Mouse (Mus musculus) hindbrain, postnatal 0 days (tissue): ENCODE measurements around the gene Ybx3. TPM values are rescaled to one million over a fixed set of nuclear protein-coding genes. Genes with fewer than 3 reads are reported as not detected.
A peak's percentile ranks its signal among the peaks of the same experiment; 100 is the strongest.

Source experiments
- ATAC-seq: fragments of 200-750 bp; cut with Nextera tagmentation; 2 replicates; pipeline ENCODE4 v1.8.0; 2017; ENCODE audit warnings: mild to moderate bottlenecking, moderate TSS enrichment, moderate library complexity
- DNase-seq: peaks from one replicate; pipeline ENCODE4 v3.0.0-alpha.2; 2015; ENCODE audit warnings: low spot score
- H3K27ac ChIP-seq: fragments of 300-500 bp; sonication (generic); 2 replicates; pipeline ENCODE4 v1.5.1; 2014; ENCODE audit warnings: mild to moderate bottlenecking
- H3K27me3 ChIP-seq: fragments of 300-500 bp; sonication (generic); 2 replicates; pipeline ENCODE4 v1.6.1; 2014; ENCODE audit warnings: low read length, mixed read lengths; ENCODE audit not compliant: insufficient read depth
- H3K36me3 ChIP-seq: fragments of 300-500 bp; sonication (generic); 2 replicates; pipeline ENCODE4 v1.6.1; 2014; ENCODE audit warnings: low read length, mixed read lengths; ENCODE audit not compliant: insufficient read depth
- H3K4me1 ChIP-seq: fragments of 300-500 bp; sonication (generic); 2 replicates; pipeline ENCODE4 v1.6.1; 2014; ENCODE audit warnings: antibody characterized with exemption, low read length, mixed read lengths; ENCODE audit not compliant: insufficient read depth
- H3K4me2 ChIP-seq: fragments of 300-500 bp; sonication (generic); 2 replicates; pipeline ENCODE4 v1.6.1; 2014; ENCODE audit warnings: low read depth, mild to moderate bottlenecking, low read length, moderate library complexity, mixed read lengths
- H3K4me3 ChIP-seq: fragments of 300-500 bp; sonication (generic); 2 replicates; pipeline ENCODE4 v1.5.1; 2014; ENCODE audit warnings: low read length
- H3K9ac ChIP-seq: fragments of 300-500 bp; sonication (generic); replicated peaks from 2 replicates; pipeline ENCODE4 v1.6.1; 2014; ENCODE audit warnings: mild to moderate bottlenecking, low read length, moderate library complexity, mixed read lengths
- H3K9me3 ChIP-seq: fragments of 300-500 bp; sonication (generic); 2 replicates; pipeline ENCODE4 v1.6.1; 2016; ENCODE audit warnings: low read length, mixed read lengths
- CTCF ChIP-seq: IDR thresholded peaks from 2 replicates; pipeline ENCODE4 v1.5.1; 2016; ENCODE audit warnings: antibody characterized with exemption, control low read depth, low read depth
- WGBS: fragments of 180-500 bp; shearing (Covaris S2); extraction: QIAGEN DNeasy Blood & Tissue Kit; methylation state at CpG from one replicate; pipeline ENCODE4 v1.1.7; 2014; 5-methylcytosine and 5-hydroxymethylcytosine counted together
- polyA plus RNA-seq: library from polyadenylated mRNA; unstranded; fragments of >200 nt; fragmentation: Nextera tagmentation; extraction: Ambion mirVana; gene quantifications from 2 replicates; pipeline ENCODE4 v1.2.1, GENCODE M21; 2015
- total RNA-seq: library from RNA; depleted of rRNA; stranded (reverse); fragments of >200 nt; gene quantifications from 2 replicates; pipeline ENCODE4 v1.2.3, GENCODE M21; 2014

Ybx3 gene
- total and polyA plus RNA-seq, 2 experiments from 2014 or later = 33.4 to 86.0 TPM

DNA sequence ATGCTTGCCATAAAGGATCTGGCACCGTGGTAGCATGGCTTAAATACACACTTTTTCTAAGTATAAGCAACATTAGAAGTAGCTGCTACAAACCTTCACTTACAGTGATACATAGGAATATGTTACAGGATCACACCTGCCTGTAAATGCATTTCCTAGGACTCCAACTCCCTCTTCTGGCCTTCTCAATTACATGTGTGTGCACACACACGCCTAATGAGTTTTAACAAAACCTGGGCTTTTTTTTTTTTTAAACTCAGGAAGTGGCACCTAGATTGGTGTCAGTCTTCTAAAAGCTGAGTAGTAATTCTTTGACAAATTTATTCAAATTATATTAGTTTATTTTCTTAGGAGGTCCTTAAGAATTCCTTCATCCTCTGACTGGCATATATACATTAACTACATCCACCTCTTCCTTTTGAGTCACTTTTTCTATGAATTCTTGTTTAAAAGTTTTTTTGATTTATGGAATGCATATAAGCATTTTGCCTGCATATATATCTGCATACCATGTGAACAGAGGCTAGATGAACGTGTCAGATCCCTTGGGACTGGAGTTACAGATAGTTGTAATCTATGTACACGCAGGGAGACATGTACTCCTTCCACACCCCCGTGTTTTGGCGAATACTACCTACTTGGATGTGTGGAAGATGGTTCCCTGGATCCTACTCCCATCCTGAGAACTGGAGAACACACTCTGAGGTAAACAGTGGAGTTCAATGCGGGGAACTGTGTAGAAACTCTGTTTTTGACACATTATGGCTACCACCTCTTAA lies 25.1 kb downstream of the Ybx3 start:
- Histone ChIP-seq H3K4me1 (no peaks in the 10 kb centered on the region), H3K4me3 (no peak overlapping the region), H3K27me3 (no peaks in the 10 kb centered on the region), H3K9me3 (no peaks in the 10 kb centered on the region), H3K9ac (no peak overlapping the region), H3K4me2 (no peak overlapping the region), H3K36me3 (peaks cover 17% of the 10 kb centered on the region), H3K27ac (no peak overlapping the region)
- TF ChIP-seq CTCF = no peak
- WGBS = 86% methylated on average over 7 of the region's 7 CpGs
- no peak for ATAC-seq
- DNase-seq = no peak

DNA sequence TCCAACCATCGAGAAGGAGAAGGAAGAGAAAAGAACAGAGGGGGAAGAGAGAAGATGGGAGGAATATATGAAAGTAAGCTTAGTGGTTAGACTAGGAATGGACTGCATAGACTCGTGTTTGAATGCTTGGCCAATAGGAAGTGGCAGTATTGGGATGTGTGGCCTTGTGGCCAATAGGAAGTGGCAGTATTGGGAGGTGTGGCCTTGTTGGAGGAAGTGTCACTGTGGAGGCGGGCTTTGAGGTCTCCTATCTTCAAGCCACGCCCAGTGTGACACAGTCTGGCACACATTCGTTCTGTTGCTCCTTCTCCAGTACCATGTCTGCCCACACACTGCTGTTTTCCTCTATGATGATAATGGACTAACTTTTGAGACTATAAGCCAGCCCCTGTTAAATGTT lies 27.6 kb downstream of the Ybx3 start:
- H3K4me3 ChIP-seq = no peak overlapping the region
- peak; percentile 61; the same call in 1 of the 2 replicates for ATAC-seq
- no peak for DNase-seq
- no peaks in the 10 kb centered on the region for H3K4me1 ChIP-seq
- no peaks in the 10 kb centered on the region for H3K27me3 ChIP-seq
- no peaks in the 10 kb centered on the region for H3K9me3 ChIP-seq
- 75% methylated on average over 5 of the region's 5 CpGs for WGBS
- peaks cover 4% of the 10 kb centered on the region for H3K36me3 ChIP-seq
- no peak overlapping the region for H3K4me2 ChIP-seq
- no peak overlapping the region for H3K9ac ChIP-seq
- H3K27ac ChIP-seq = no peak overlapping the region
- TF ChIP-seq CTCF = no peak

DNA sequence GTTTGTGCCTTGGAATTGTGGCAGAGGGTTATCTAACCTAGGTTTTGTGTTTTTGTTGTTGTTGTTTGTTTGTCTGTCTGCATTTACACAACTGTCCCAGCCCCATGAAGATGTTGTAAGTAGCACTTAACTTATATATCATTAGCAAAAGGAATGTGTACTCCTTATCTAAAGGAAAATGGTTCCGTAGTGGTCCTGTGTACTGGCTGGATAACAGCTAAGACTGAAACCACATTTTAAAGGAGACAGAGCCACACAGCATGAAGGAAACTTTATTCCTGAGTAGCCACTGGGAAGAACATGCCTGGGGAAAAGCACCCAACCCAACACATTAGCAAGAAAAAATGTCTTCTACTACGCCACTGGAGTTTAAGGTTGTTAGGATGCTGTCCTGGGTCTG lies 28.7 kb downstream of the Ybx3 start:
- H3K4me2 ChIP-seq = no peak overlapping the region
- H3K27me3 ChIP-seq = no peaks in the 10 kb centered on the region
- no peak for TF ChIP-seq CTCF
- no peak overlapping the region for H3K4me3 ChIP-seq
- ATAC-seq (no peak), DNase-seq (no peak)
- no peaks in the 10 kb centered on the region for H3K4me1 ChIP-seq
- 88% methylated on average over 2 of the region's 2 CpGs for WGBS
- H3K36me3 ChIP-seq = peaks cover 4% of the 10 kb centered on the region
- H3K9me3 ChIP-seq = no peaks in the 10 kb centered on the region
- no peak overlapping the region for H3K9ac ChIP-seq
- H3K27ac ChIP-seq = no peak overlapping the region

DNA sequence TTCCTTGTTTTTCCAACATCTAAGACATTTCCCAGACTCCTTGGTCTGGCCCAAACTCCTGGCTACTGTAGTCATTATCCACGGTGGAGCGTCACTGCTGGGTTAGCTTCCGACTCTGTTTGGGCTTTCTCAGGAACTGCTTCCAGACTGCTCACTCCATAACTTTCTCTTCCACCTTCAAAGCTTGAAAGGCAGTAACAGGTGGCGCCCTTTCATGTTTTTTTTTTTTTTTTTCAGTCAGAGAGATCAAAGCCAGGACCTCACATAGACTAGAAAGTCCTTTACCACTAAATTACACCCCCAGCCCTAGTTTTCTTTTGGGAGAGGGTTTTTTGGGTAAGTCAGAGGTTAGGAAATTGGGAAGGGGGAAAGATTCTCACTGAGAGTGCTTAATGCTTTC lies 33.4 kb downstream of the Ybx3 start:
- no peak overlapping the region for H3K4me2 ChIP-seq
- H3K27ac ChIP-seq = no peak overlapping the region
- no peak for TF ChIP-seq CTCF
- no peak for DNase-seq
- H3K36me3 ChIP-seq = no peaks in the 10 kb centered on the region
- no peaks in the 10 kb centered on the region for H3K9me3 ChIP-seq
- H3K4me1 ChIP-seq = no peaks in the 10 kb centered on the region
- H3K27me3 ChIP-seq = no peaks in the 10 kb centered on the region
- no peak overlapping the region for H3K4me3 ChIP-seq
- ATAC-seq = no peak
- 61% methylated on average over 4 of the region's 4 CpGs for WGBS
- no peak overlapping the region for H3K9ac ChIP-seq

DNA sequence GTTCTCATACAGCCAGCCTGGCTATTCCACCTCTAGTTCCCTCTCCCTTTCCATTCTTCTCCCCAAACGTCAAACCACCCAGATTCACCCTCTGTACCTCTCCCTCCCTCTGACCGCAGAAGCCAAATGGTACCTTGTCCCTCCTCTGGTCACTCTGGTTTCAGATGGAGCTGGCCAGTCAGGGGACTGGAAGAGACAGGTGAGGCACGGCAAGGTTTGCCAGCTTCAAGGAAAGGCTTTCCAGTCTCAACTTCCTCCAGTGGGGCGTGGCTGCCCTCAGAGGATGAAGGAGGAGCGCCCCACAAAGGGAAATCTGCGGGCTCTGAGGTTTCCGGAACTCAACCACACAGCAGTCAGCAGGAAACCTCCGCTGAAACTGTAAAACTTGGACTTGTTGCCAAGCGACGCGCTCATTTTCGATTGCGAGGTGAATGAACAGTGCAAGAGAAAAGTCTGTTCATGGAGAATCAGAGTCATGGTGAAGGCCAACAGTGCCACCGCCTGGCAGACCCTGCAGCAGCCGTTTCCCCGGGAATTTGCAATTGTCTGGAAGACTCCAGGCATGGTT lies 34.8 kb downstream of the Ybx3 start, which contains the start of gene Styk1:
TSS of gene Styk1 (minus strand) at position 246 of the 568 bp plus-strand sequence.
- no peaks in the 10 kb centered on the region for H3K36me3 ChIP-seq
- ATAC-seq (peak; percentile 94), DNase-seq (peak; percentile 92)
- peak within 1 kb of the TSS; percentile 46 for H3K4me3 ChIP-seq
- H3K27me3 ChIP-seq = no peaks in the 10 kb centered on the region
- H3K9ac ChIP-seq = peak within 1 kb of the TSS; percentile 43
- WGBS = under 1% methylated on average over 16 of the region's 16 CpGs
- H3K4me1 ChIP-seq = no peaks in the 10 kb centered on the region
- peak within 1 kb of the TSS; percentile 71 for H3K4me2 ChIP-seq
- TF ChIP-seq CTCF = peak; percentile 90
- no peaks in the 10 kb centered on the region for H3K9me3 ChIP-seq
- H3K27ac ChIP-seq = no peak within 1 kb of the TSS

DNA sequence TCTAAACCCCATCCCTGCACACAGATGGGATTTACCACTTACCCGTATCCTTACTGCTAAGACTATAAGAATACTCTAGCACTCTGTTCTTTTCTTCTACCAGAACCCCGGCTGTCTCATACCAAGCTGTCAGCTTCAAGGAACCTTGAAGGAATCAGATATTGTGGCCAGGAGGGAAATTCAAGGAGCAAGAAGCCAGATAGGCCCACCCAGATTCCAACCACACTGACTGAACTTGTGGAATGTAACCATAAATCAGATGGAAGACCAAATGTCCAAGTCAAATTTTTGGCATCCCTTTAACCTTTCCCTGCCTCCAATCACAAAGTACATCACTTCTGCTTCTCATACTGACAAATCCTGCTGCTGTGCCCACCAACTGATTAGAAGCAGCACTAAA lies 41.2 kb downstream of the Ybx3 start:
- Histone ChIP-seq H3K27me3 (no peaks in the 10 kb centered on the region), H3K4me3 (no peak overlapping the region), H3K9me3 (no peaks in the 10 kb centered on the region), H3K36me3 (no peaks in the 10 kb centered on the region), H3K4me1 (no peaks in the 10 kb centered on the region), H3K9ac (no peak overlapping the region), H3K4me2 (no peak overlapping the region), H3K27ac (no peak overlapping the region)
- WGBS = 87% methylated on average over 2 of the region's 2 CpGs
- TF ChIP-seq CTCF = no peak
- DNase-seq (no peak), ATAC-seq (no peak)

DNA sequence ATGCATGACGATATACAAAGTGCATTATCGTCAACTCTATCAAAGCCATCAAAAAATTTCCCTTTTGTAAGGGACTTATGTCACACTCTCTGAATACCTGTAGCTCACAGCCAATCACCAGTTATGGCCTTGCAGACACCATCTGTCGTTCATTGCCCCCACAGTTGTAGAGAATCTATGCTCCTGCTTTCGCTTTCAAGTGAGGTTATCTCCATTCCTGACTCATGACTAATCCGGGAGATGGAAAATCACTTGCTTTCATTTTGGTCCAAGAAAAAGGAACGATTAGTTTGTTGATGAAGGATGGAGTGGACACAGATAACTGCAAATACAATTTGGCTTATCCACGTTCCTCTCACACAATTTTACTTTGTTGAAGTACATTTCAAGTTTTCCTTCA lies 43.9 kb downstream of the Ybx3 start:
- Histone ChIP-seq H3K4me1 (no peaks in the 10 kb centered on the region), H3K27me3 (no peaks in the 10 kb centered on the region), H3K9ac (no peak overlapping the region), H3K36me3 (no peaks in the 10 kb centered on the region), H3K9me3 (no peaks in the 10 kb centered on the region), H3K27ac (no peak overlapping the region), H3K4me3 (no peak overlapping the region), H3K4me2 (no peak overlapping the region)
- ATAC-seq (no peak), DNase-seq (no peak)
- no peak for TF ChIP-seq CTCF
- 84% methylated on average over 7 of the region's 7 CpGs for WGBS
